Mouse (Mus musculus) frontal cortex, postnatal 10 days (tissue): ENCODE data around the gene Vav3.
A peak's percentile ranks its signal among the peaks of the same experiment; 100 is the strongest.

Experiments used
- DNase-seq, 2 experiments: peaks; one replicate each; pipeline ENCODE4 v3.0.0; 2022; ENCODE audit warnings: low spot score in 2 of 2, mixed read lengths in 1 of 2

The Vav3 gene

DNA sequence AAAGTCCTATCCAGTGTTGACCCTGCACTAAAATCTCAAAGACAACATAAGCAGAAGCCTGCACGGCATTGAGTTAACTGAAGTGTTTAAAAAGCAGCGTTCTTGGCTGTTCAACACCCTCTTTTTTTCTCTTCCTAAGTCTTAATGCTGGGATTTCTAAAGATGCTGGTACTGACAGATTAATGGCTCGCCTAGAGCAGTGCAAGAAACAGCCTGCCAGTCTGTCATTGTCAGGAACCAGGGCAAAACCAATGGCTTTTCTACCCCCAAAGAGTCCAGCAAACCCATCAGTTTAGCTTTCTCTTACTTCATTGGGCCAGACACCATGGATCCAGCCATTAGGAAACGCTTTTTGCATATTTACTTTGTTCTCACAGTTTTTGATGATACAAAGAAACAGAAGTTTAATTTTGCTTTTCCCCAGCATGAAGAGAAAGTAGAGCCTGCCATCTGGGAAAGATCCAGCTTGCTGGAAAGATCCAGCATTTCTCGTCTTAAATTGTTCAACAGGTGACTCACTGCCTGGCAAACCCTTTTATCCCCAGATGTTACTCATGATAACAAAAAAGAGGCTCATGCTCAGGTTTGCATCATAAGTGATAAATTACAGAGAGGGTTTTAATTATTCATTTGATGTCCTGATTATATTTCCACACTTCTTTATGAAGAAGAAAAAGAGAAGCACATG lies 343.3 kb downstream of the Vav3 start:
- no peak for DNase-seq

DNA sequence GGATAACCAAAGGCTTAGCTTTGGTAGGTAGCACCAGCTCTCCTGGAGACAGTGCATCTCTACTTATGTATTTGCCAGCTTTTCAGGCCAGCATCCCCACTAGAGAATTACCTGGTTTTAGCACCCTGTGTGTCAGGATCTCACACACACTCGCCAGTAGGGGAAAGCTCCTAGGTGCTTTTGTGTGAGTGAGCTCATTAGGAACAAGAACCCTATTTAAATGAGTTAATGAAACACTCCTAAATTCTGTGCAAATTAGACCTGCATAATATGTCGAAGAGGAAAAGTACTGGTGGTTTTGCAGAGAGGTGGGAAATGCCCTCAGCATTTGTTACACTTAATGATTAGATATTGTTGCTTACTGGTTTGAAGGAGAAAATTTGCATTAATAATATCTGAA lies 350.1 kb downstream of the Vav3 start:
- DNase-seq = no peak

DNA sequence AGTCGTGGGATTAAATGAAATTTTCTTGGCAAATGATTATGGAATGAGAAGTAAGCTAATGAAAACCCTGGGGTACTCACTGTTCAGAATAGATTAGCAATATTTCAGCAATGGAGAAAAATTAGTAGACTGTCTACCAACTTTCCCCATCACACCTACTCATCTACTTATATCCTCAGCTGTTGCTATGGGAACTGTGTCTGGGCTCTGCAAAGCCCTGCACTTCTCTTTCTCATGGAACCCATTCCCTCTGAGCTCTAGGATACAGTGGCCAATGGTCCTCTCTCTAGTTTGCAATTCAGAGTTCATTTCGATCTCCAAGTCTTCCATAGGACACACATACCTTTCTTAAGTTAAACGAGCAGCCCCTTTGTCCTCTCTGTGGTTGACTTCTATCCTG lies 352.2 kb downstream of the Vav3 start:
- DNase-seq = no peak

DNA sequence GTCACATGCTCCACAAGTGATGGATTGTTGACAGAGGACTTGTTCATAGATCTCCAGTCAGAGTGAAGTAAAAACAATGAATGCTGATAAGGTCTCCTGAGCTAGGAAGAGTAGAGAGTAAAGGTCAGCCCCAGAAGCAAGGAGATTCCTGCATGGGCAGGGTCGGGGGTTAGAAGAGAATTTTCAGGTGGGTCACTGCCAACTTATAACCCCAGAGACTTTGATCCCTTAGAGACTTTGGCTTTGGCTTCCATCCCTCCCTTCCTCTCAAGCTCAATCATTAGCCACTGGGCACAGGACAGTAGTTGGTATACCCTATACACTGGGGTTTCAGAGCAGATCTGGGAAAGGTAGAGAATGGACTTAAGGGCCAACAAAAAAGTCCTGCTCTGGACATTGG lies 360.8 kb downstream of the Vav3 start:
- no peak for DNase-seq

DNA sequence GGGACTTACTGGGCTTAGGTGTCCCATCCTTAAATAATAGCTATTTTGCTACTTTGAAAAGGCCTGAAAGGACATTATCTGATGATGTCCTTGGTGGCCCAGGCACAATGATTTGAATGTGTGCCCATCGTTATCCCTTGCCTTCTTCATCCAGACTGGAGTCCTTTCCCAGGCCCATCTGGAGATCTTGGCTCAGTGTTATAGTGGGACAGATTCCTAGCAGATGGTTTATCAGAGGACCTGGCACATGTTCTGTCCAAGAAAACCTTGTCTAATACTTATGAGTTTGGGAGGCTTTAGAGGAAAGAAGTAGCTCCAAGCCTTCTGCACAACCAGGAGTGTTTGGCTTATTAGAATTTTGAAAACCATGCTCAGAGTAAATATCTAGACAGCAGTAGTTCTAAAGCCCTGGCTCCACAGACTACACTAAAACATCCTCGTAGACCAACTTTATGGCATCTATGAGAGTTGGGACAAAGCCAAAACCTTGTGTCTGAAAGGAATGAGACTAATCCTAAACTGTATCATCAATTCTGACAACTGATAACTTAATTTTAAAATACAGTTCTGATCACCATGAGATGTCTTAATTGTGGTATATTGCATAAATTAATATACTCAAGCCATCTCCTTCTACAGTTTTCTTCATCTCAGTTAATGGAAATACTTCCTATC lies 367.5 kb downstream of the Vav3 start:
- no peak for DNase-seq

DNA sequence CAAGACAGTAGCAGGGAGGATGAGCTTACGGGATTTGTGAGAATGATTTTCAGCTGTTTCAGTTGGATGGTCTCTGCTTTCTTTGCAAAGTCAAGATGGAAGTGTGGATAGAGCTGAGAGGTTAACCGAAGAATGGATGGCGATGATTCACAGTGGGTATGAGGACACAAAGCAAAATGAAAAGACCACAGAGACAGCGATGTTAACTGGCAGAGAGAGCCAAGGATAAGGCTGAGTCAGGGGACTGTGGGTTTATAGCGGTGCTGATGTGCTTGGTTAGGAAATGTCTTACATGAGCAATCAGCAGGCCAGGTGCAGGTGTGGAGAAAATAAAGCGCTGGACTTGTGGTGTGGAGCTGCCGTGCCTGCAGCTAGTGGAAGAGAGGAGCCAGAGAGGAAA lies 371.3 kb downstream of the Vav3 start:
- DNase-seq = no peak

DNA sequence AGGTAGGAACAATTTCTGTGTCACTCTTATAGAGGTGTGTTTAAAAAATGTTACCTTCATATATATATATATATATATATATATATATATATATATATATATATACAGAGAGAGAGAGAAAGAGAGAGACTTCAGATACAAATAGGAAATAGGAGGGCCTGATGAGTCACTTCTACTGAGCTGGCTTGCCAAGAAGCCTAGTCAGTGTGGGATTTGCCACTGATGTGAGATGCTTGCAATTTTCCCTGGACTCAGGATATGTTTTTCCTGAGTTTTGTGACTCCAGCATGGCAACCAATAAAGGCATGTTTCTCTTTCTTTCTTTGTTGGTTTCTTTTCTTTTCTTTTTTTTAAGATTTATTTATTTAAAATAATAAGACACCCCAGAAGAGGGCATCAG lies 374.0 kb downstream of the Vav3 start:
- no peak for DNase-seq

DNA sequence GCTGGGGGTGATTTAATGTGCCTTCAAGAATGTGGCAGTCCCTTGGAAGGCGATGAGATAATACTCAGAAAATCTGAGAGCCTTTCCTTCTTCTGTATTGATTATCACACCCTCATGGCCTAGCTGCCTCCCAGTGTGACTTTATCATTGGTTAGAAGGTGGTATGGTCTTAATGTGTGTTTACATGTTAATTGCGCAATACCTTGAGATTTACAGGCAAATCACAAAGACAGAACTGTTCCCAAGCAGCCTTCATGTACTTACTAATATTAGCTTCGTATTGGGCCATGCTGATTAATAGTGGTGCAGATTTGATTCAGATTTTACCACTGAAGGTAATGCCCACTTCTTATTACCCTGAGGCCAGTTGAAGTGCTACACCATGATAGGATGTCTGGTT lies 381.3 kb downstream of the Vav3 start:
- DNase-seq = no peak

DNA sequence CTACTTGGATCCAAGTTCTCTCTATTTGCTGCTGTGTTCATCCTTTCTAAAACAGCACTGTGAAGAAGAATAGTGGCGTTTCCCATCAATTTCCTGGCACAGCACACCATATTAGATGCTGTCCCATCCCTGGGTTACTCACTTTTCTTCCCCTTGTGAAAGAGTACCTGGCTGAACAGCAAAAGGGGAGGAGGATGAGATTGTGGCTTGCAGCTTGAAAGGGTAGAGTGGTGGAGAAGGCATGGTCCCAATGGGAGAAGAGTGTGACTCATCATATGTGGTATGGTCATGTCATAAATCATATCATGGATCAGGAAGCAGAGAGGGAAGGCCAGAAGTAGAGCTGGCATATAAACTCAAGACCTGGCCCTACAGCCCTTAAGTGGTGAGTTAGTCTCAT lies 386.3 kb downstream of the Vav3 start:
- DNase-seq = no peak

DNA sequence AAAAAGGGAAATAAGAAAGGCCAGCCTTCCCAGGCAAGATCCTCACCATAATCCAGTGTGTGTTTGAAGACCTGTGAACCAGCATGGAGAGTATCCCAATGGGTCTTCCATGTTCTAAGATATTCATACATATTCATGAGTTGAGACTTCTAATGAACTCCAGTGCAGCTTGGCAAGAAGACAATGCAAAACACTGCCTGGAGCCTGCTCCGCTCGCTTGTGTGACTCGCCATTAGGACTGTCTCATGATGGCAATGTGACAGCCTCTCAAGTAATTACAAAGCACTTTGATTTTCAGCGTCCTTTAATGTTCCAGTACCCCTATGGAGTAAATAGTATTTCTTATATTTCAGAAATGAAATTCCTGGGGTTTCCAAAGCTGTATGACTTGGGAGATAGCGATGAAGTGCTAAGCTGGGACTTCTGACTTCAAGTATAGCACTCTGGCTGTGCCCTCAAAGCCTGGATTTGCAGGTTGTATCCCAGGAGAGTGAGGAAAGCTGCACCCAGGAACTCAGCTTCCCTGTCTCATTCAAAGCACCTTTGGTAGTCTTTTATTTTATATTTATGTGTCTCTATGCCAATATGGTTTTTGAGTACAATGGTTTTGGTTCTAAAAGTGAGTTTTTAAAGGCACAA lies 391.3 kb downstream of the Vav3 start:
- DNase-seq = no peak

DNA sequence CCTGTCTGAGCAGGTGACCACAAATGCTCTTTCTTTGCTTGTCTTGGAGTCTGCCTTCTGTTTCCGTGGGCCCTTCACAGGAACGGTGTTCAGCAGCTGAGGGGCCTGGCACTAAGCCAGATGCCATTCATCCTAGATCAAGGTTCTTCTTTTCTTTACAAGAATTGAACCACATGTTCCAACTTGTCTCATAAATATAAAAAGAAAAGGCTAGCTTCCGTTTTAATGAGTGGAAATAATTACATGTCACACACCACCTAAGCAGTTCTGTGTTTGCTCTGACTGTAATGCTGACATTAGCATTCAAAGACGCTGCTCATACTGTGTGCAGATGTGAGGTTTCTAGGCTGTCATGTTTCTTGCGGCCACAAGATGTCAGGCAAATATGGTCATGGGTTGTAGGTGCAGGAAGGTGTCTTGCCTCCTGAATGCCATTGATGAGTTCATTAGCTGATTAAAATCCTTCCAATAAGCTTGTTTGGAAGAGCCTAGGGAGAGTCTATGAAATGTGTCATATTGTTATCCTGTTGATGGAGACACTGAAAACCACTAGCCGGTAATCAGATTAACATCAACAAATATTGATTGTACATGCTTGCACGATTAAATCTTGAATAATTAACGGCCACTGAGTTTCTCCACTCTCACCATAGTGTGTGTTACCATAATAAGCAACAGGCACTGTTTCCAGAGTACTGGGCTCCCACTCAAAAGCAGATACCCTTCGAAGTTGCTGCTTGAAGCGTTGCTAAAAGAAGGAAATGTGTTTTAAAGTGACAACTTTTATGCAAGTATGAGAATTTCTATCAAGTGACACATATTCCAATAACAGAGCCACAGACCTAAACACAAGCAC lies 392.1 kb downstream of the Vav3 start:
- peak in 1 of 2 experiments; percentile 24 for DNase-seq
